Mouse (Mus musculus): ENCODE results near the gene Rftn2.

Gene Rftn2

GRCm38 (mm10) chr1:55171361-55172325, 54.9 kb downstream of the Rftn2 start:
- DNase-seq (ENCODE audit: low spot score): peak; percentile 20

- no peak for DNase-seq (ENCODE audit: low spot score)
Measured at GRCm38 (mm10) chr1:55168591-55168990, 58.0 kb downstream of the Rftn2 start.

- no peak for DNase-seq (ENCODE audit: low spot score)
Measured at GRCm38 (mm10) chr1:55167560-55167959, 59.0 kb downstream of the Rftn2 start.

GRCm38 (mm10) chr1:55164005-55164404, 62.6 kb downstream of the Rftn2 start:
- no peak for DNase-seq (ENCODE audit: low spot score)

- DNase-seq (ENCODE audit: low spot score): no peak
Measured at GRCm38 (mm10) chr1:55162781-55163180, 63.8 kb downstream of the Rftn2 start.

- DNase-seq (ENCODE audit: low spot score): no peak
Measured at GRCm38 (mm10) chr1:55161895-55162294, 64.7 kb downstream of the Rftn2 start.

GRCm38 (mm10) chr1:55160831-55161638, 65.5 kb downstream of the Rftn2 start:
- DNase-seq (ENCODE audit: low spot score): peak; percentile 27

GRCm38 (mm10) chr1:55160218-55160617, 66.4 kb downstream of the Rftn2 start:
- no peak for DNase-seq (ENCODE audit: low spot score)

GRCm38 (mm10) chr1:55158821-55159220, 67.8 kb downstream of the Rftn2 start:
- no peak for DNase-seq (ENCODE audit: low spot score)

GRCm38 (mm10) chr1:55158211-55158610, 68.4 kb downstream of the Rftn2 start:
- DNase-seq (ENCODE audit: low spot score): no peak

GRCm38 (mm10) chr1:55157329-55157728, 69.3 kb downstream of the Rftn2 start:
- no peak for DNase-seq (ENCODE audit: low spot score)

- no peak for DNase-seq (ENCODE audit: low spot score)
Measured at GRCm38 (mm10) chr1:55145556-55145955, 81.0 kb downstream of the Rftn2 start.

GRCm38 (mm10) chr1:55144338-55144737, 82.2 kb downstream of the Rftn2 start:
- no peak for DNase-seq (ENCODE audit: low spot score)

- no peak for DNase-seq (ENCODE audit: low spot score)
Measured at GRCm38 (mm10) chr1:55135846-55136245, 90.7 kb downstream of the Rftn2 start.

- no peak for DNase-seq (ENCODE audit: low spot score)
Measured at GRCm38 (mm10) chr1:55134301-55134700, 92.3 kb downstream of the Rftn2 start.

GRCm38 (mm10) chr1:55133173-55133572, 93.4 kb downstream of the Rftn2 start:
- no peak for DNase-seq (ENCODE audit: low spot score)

GRCm38 (mm10) chr1:55132308-55132707, 94.3 kb downstream of the Rftn2 start:
- no peak for DNase-seq (ENCODE audit: low spot score)

GRCm38 (mm10) chr1:55131424-55132014, 95.1 kb downstream of the Rftn2 start:
- peak; percentile 55 for DNase-seq (ENCODE audit: low spot score)

- DNase-seq (ENCODE audit: low spot score): peak; percentile 94
Measured at GRCm38 (mm10) chr1:55130943-55131401, 95.6 kb downstream of the Rftn2 start, which contains the start of gene Mob4. Gene Mob4, plus strand, starts transcription at chr1:55131231.

- peak; percentile 7 for DNase-seq (ENCODE audit: low spot score)
Measured at GRCm38 (mm10) chr1:55130190-55130916, 96.2 kb downstream of the Rftn2 start.

- DNase-seq (ENCODE audit: low spot score): no peak
Measured at GRCm38 (mm10) chr1:55129716-55130115, 96.9 kb downstream of the Rftn2 start.
